Mouse (Mus musculus): Measurements from ENCODE around the gene Tmem237. TPM values are rescaled to one million over a fixed set of nuclear protein-coding genes. Genes with fewer than 3 reads are reported as not detected.

Gene Tmem237
- polyA plus RNA-seq, 1 experiment from 2014 or later: 40.1 TPM

GRCm38 (mm10) chr1:59067976-59068375, 52.2 kb downstream of the Tmem237 start:
- no peak overlapping the region for H3K4me2 ChIP-seq
- H3K9ac ChIP-seq: no peak overlapping the region
- 28% methylated on average over 3 of the region's 3 CpGs for WGBS
- H3K4me3 ChIP-seq: no peak overlapping the region
- H3K4me1 ChIP-seq (replicated peaks): no peaks in the 10 kb centered on the region
- H3K27ac ChIP-seq: no peak overlapping the region
- H3K36me3 ChIP-seq: no peaks in the 10 kb centered on the region
- H3K27me3 ChIP-seq: no peaks in the 10 kb centered on the region
- no peaks in the 10 kb centered on the region for H3K9me3 ChIP-seq
- no peak for ATAC-seq (ENCODE audit: low FRiP score)

- ATAC-seq (ENCODE audit: low FRiP score): no peak
- Histone ChIP-seq H3K9ac (no peak overlapping the region), H3K4me1 (replicated peaks) (no peaks in the 10 kb centered on the region), H3K27ac (no peak overlapping the region), H3K4me3 (no peak overlapping the region), H3K36me3 (no peaks in the 10 kb centered on the region), H3K4me2 (no peak overlapping the region), H3K9me3 (no peaks in the 10 kb centered on the region), H3K27me3 (no peaks in the 10 kb centered on the region)
- 69% methylated on average over 3 of the region's 3 CpGs for WGBS
These were observed 56.5 kb downstream of the Tmem237 start for GRCm38 (mm10) chr1:59063697-59064096.

GRCm38 (mm10) chr1:59056955-59057354, 63.3 kb downstream of the Tmem237 start:
- H3K4me2 ChIP-seq: no peak overlapping the region
- no peak overlapping the region for H3K27ac ChIP-seq
- 77% methylated on average over 2 of the region's 2 CpGs for WGBS
- ATAC-seq (ENCODE audit: low FRiP score): no peak
- no peaks in the 10 kb centered on the region for H3K4me1 ChIP-seq (replicated peaks)
- H3K27me3 ChIP-seq: no peaks in the 10 kb centered on the region
- H3K9me3 ChIP-seq: no peaks in the 10 kb centered on the region
- H3K36me3 ChIP-seq: no peaks in the 10 kb centered on the region
- H3K9ac ChIP-seq: no peak overlapping the region
- no peak overlapping the region for H3K4me3 ChIP-seq

DNA sequence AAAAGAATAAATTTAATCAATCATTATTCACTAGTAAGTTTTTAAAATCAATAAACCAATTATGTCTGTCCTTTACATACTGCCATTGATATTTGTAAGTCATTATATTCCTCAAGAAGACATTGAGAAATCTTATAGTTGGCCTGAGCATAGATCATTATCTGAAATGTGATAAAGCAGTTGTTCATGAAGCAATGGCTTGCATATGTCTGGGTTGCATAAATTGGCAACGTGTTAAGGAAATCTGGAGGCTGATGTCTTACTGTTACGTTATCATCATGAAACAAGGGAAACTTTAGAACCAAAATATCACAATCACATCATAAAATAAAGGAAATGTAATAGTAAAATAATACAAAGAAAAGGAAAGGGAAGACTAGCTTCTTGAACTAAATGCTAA, 68.9 kb downstream of the Tmem237 start:
- no peaks in the 10 kb centered on the region for H3K4me1 ChIP-seq (replicated peaks)
- no peak for ATAC-seq (ENCODE audit: low FRiP score)
- H3K9me3 ChIP-seq: no peaks in the 10 kb centered on the region
- H3K27me3 ChIP-seq: no peaks in the 10 kb centered on the region
- WGBS: 79% methylated on average over 2 of the region's 2 CpGs
- H3K4me3 ChIP-seq: no peak overlapping the region
- H3K9ac ChIP-seq: no peak overlapping the region
- no peak overlapping the region for H3K27ac ChIP-seq
- no peak overlapping the region for H3K4me2 ChIP-seq
- H3K36me3 ChIP-seq: no peaks in the 10 kb centered on the region

Other genes starting within 250 kb of the Tmem237 start
- 15.8 and 18.7 TPM in 2 replicates for gene Trak2, start 147.0 kb downstream of the Tmem237 start, polyA plus RNA-seq (2015; fragmentation: Nextera tagmentation; extraction: Ambion mirVana)
- gene Stradb, start 146.9 kb downstream of the Tmem237 start, polyA plus RNA-seq (2015; fragmentation: Nextera tagmentation; extraction: Ambion mirVana): 84.7 and 85.4 TPM in 2 replicates
- gene C2cd6, start 25.5 kb downstream of the Tmem237 start, polyA plus RNA-seq (2015; fragmentation: Nextera tagmentation; extraction: Ambion mirVana): 0.12 TPM in 1 of 2 replicates, not detected in the other
- gene Mpp4, start 43.0 kb upstream of the Tmem237 start, polyA plus RNA-seq (2015; fragmentation: Nextera tagmentation; extraction: Ambion mirVana): 0.65 and 0.71 TPM in 2 replicates
- 17.3 and 17.5 TPM in 2 replicates for gene Als2, start 116.8 kb upstream of the Tmem237 start, polyA plus RNA-seq (2015; fragmentation: Nextera tagmentation; extraction: Ambion mirVana)
- 0.78 and 1.1 TPM in 2 replicates for gene Cdk15, start 136.5 kb upstream of the Tmem237 start, polyA plus RNA-seq (2015; fragmentation: Nextera tagmentation; extraction: Ambion mirVana)

Measured in hindbrain, embryonic 13.5 days (tissue).